Mouse (Mus musculus): ENCODE results near the gene Cd99l2.
A peak's percentile ranks its signal among the peaks of the same experiment; 100 is the strongest.

Cd99l2 gene

GRCm38 (mm10) chrX:71467491-71467890, 25.2 kb downstream of the Cd99l2 start:
- no peak for DNase-seq

GRCm38 (mm10) chrX:71465417-71465816, 27.2 kb downstream of the Cd99l2 start:
- no peak for DNase-seq

- DNase-seq: no peak
Measured at GRCm38 (mm10) chrX:71464138-71464826, 28.4 kb downstream of the Cd99l2 start.

DNA sequence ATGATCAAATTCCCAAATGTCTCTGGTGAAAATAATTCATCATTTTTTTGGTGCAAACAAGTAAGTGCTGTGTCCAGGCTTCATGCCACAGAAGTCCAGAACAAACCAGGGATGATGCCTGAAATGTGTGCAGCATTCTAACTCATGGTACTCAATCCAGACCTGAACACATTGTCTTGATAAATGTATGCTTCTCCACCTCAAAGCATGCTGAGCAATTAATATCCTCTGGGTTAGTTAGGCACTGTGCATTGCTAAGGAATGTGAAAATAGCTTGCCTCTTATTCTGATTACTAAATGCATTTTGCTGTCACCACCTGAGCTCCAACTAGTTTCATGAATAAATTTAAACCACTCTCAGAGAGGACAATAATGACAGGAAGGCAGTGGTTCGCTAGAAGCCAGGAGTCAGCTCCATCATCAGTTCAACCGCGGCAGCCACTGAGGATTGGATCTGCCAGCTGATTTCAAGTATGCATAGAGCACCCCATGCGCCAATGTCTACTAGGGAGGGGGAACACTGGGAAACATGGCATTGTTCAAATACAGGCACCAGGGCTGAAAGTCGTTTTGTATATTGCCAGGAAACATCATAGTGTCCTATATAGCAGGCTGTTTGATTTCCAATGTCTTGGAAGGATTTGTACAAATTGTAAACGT, 36.4 kb downstream of the Cd99l2 start:
- DNase-seq: no peak

GRCm38 (mm10) chrX:71442916-71443315, 49.7 kb downstream of the Cd99l2 start:
- no peak for DNase-seq

- DNase-seq: no peak
Measured at GRCm38 (mm10) chrX:71439473-71439872, 53.2 kb downstream of the Cd99l2 start.

DNA sequence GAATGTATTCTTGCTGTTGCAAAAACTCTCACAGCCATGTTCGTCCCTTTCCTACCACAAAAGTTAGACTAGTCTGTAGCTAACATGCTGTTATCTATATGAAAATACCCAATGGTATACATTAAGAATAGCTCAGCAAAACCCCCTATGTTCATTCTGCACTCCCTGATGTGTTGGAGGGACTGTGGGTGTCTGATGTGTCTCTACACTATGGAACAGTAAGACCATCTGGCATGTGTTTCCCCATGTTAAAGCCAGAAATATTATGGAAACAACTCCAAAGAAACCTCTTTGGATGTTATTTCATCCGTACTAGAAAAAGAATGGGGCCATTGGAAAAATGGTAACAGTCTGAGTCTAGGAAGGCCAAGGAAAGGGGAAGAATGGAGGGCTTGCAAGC, 57.1 kb downstream of the Cd99l2 start:
- no peak for DNase-seq

- no peak for DNase-seq
Measured at GRCm38 (mm10) chrX:71434860-71435259, 57.8 kb downstream of the Cd99l2 start.

DNA sequence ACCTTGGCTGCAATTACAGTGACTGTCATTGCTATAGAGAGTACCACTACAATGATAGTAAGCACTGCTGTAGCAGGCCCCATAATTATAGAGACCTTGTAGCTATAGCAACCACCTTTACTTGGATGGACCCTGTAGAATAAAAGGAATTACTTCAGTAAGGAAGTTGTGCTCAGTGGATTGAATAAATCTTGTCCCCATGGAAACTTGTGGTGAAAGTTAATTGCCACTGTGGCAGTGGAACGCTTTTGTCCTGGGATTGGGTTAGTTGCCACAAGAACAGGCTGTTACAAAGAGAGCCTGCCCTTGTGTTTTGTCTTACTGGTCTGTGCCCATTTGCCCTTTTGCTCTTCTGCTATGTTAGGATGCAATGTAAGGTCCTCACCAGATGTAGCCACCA, 58.2 kb downstream of the Cd99l2 start:
- no peak for DNase-seq

GRCm38 (mm10) chrX:71430900-71431299, 61.7 kb downstream of the Cd99l2 start:
- no peak for DNase-seq

- no peak for DNase-seq
Measured at GRCm38 (mm10) chrX:71427491-71427890, 65.2 kb downstream of the Cd99l2 start.

- DNase-seq: peak; percentile 84
Measured at GRCm38 (mm10) chrX:71425746-71426519, 66.7 kb downstream of the Cd99l2 start.

DNA sequence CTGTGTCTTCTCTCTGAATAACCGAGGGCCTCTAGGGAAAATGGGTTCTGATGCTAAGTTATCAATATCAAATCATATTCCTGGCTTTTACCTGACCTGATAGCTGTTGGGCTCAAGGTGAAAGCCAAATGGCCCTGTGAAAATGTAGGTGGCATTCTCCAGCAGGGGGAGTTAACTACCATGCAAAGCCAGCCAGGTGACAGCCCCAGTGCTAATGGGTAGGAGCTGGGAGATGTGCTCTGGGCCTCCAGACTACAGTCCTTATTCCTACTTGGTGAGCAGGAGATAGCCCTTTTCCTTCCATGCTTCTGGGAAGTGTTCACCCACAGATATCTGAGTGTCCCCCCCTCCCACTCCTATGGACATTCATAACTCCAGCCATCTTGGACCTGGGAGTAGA, 67.8 kb downstream of the Cd99l2 start:
- DNase-seq: peak; percentile 16

GRCm38 (mm10) chrX:71413616-71414015, 79.0 kb downstream of the Cd99l2 start:
- no peak for DNase-seq

- DNase-seq: no peak
Measured at GRCm38 (mm10) chrX:71412776-71413175, 79.9 kb downstream of the Cd99l2 start.

- DNase-seq: no peak
Measured at GRCm38 (mm10) chrX:71408386-71408785, 84.3 kb downstream of the Cd99l2 start.

GRCm38 (mm10) chrX:71406290-71406689, 86.4 kb downstream of the Cd99l2 start:
- DNase-seq: no peak

- no peak for DNase-seq
Measured at GRCm38 (mm10) chrX:71396326-71396725, 96.3 kb downstream of the Cd99l2 start.

- DNase-seq: no peak
Measured at GRCm38 (mm10) chrX:71381571-71381970, 111.1 kb downstream of the Cd99l2 start.

DNA sequence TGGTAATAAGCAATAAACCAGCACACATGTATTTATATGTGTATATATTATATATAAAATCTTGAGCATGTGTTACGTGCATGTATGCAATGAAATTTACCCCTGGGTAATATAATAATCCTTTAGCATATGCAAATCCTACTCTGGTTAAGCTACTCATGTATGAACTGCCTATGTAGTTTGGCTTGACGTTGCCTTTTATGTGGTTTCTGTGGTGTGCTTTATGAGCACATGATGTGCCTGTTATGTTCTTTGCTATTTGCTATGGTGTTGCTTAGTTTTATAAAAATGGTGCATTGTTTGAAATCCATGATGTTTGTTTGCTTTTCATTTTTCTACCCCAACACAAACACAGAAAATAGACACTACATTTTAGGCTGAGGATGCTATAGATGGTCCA, 114.2 kb downstream of the Cd99l2 start:
- DNase-seq: no peak

- no peak for DNase-seq
Measured at GRCm38 (mm10) chrX:71376781-71377180, 115.9 kb downstream of the Cd99l2 start.
